Mouse (Mus musculus) urinary bladder, postnatal 4 days (tissue): ENCODE results near the gene Abca3.
"Not testable (repeated sequence)": the region's sequence is repeated elsewhere in the genome, so short reads cannot be mapped to it uniquely, and the experiment has no call there.

Source experiments
- DNase-seq, 2 experiments: peaks; one replicate each; pipeline ENCODE4 v3.0.0; 2021 to 2022; ENCODE audit warnings: low spot score in 2 of 2

The Abca3 gene

GRCm38 (mm10) chr17:24383789-24384188 is 32.0 kb downstream of the Abca3 start:
- no peak for DNase-seq

GRCm38 (mm10) chr17:24388711-24389110 is 37.0 kb downstream of the Abca3 start:
- no peak for DNase-seq

- no peak for DNase-seq
Observed at GRCm38 (mm10) chr17:24389865-24390264, 38.1 kb downstream of the Abca3 start.

GRCm38 (mm10) chr17:24391149-24391548 is 39.4 kb downstream of the Abca3 start:
- DNase-seq: no peak

GRCm38 (mm10) chr17:24393527-24393926 is 41.8 kb downstream of the Abca3 start:
- no peak for DNase-seq

GRCm38 (mm10) chr17:24394456-24394855 is 42.7 kb downstream of the Abca3 start:
- DNase-seq: no peak

- peak in 1 of 2 experiments; percentile 34 for DNase-seq
Observed at GRCm38 (mm10) chr17:24402371-24402770, 50.6 kb downstream of the Abca3 start.

GRCm38 (mm10) chr17:24407116-24407803 is 55.5 kb downstream of the Abca3 start:
- DNase-seq: no peak

- no peak for DNase-seq
Observed at GRCm38 (mm10) chr17:24413557-24414211, 61.9 kb downstream of the Abca3 start.

- peak; percentile 88 to 96 for DNase-seq
Observed at GRCm38 (mm10) chr17:24414230-24414976, 62.7 kb downstream of the Abca3 start, which contains the start of gene Rnps1. Gene Rnps1, plus strand, starts transcription at chr17:24414565.

GRCm38 (mm10) chr17:24415011-24415410 is 63.3 kb downstream of the Abca3 start:
- DNase-seq: no peak

- no peak for DNase-seq
Observed at GRCm38 (mm10) chr17:24416051-24416652, 64.4 kb downstream of the Abca3 start.

GRCm38 (mm10) chr17:24423114-24423513 is 71.4 kb downstream of the Abca3 start:
- no peak for DNase-seq

- DNase-seq: no peak
Observed at GRCm38 (mm10) chr17:24424489-24424888, 72.7 kb downstream of the Abca3 start.

- DNase-seq: not testable (repeated sequence)
Observed at GRCm38 (mm10) chr17:24425326-24425725, 73.6 kb downstream of the Abca3 start.

- DNase-seq: no peak
Observed at GRCm38 (mm10) chr17:24425905-24426304, 74.2 kb downstream of the Abca3 start.

- peak; percentile 94 to 96 for DNase-seq
Observed at GRCm38 (mm10) chr17:24426471-24427169, 74.9 kb downstream of the Abca3 start, which contains the start of gene Eci1. Gene Eci1, plus strand, starts transcription at chr17:24426641.

GRCm38 (mm10) chr17:24427170-24427557 is 75.4 kb downstream of the Abca3 start:
- no peak for DNase-seq

GRCm38 (mm10) chr17:24429201-24429983 is 77.6 kb downstream of the Abca3 start:
- DNase-seq: no peak

- DNase-seq: no peak
Observed at GRCm38 (mm10) chr17:24437016-24437415, 85.3 kb downstream of the Abca3 start.

- DNase-seq: no peak
Observed at GRCm38 (mm10) chr17:24440377-24440776, 88.6 kb downstream of the Abca3 start.
